Mouse (Mus musculus): ENCODE results near the gene Sept1. TPM values are rescaled to one million over a fixed set of nuclear protein-coding genes. Genes with fewer than 3 reads are reported as not detected.
A peak's percentile ranks its signal among the peaks of the same experiment; 100 is the strongest.

The Sept1 gene
- total and polyA plus RNA-seq, 3 experiments = 30.6 to 116 TPM; not detected in 1

DNA sequence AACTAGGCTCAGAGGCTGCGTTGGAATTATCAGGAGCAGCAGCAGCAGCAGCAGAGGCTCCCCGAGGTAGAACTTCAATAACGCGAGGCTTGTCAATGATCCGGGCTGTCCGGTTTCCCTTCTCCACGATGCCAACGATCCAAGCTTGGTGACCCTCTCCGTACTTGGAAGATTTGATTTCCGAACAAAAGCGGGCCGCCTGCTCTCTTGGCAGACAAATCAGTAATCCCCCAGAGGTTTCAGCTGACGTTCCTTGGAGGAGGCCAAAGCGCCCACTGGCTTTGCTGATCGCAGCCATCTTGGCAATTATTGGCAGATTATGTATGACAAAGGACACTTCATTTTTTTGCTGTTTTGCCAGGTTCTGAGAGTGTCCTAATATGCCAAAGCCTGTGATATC lies 39.6 kb upstream of the Sept1 start:
- peak overlapping the region; percentile 95 for H3K9ac ChIP-seq (ENCODE audit: control insufficient read depth, low read depth, low read length, poor library complexity, severe bottlenecking)
- no peaks in the 10 kb centered on the region for H3K9me3 ChIP-seq (replicated peaks; ENCODE audit: insufficient read depth, low read length)
- peaks cover 23% of the 10 kb centered on the region for H3K79me2 ChIP-seq (ENCODE audit: control insufficient read depth, insufficient read depth, low read length, poor library complexity)
- no peaks in the 10 kb centered on the region for H3K27me3 ChIP-seq (ENCODE audit: control insufficient read depth in 1 of 2, insufficient read depth in 2 of 2, low read length in 2 of 2)
- H3K36me3 ChIP-seq (ENCODE audit: control insufficient read depth in 1 of 2, insufficient read depth in 2 of 2, low read length in 2 of 2) = peaks cover 0 to 24% of the 10 kb centered on the region in 2 experiments; a peak in 3 of 4 replicates
- H3K4me3 ChIP-seq (ENCODE audit: control insufficient read depth in 1 of 2, insufficient read depth in 1 of 2, low read depth in 2 of 2, low read length in 2 of 2) = peak overlapping the region; percentile 83 to 87
- H3K4me1 ChIP-seq (ENCODE audit: control insufficient read depth in 1 of 2, insufficient read depth in 2 of 2, low read length in 2 of 2) = peaks cover 3 to 15% of the 10 kb centered on the region in 2 experiments; a peak in 3 of 4 replicates
- DNase-seq (ENCODE audit: low read depth, low spot score) = no peak
- no peak overlapping the region for H3K27ac ChIP-seq (ENCODE audit: control insufficient read depth, low read depth, low read length)
- TF ChIP-seq MXI1 (IDR thresholded peaks at IDR 0.05; ENCODE audit: low read depth, low read length) (no peak), ZMIZ1 (IDR thresholded peaks at IDR 0.05; ENCODE audit: low read depth, low read length) (no peak), ELF1 (IDR thresholded peaks at IDR 0.05; ENCODE audit: low read depth, low read length) (no peak), ZNF384 (IDR thresholded peaks at IDR 0.05; ENCODE audit: low read depth, low read length) (no peak; the same call in 1 of the 2 replicates), UBTF (IDR thresholded peaks at IDR 0.05; ENCODE audit: borderline replicate concordance, insufficient read depth, low read depth, low read length) (no peak), POLR2AphosphoS2 (IDR thresholded peaks at IDR 0.05; ENCODE audit: low read length) (no peak), USF2 (IDR thresholded peaks at IDR 0.05; ENCODE audit: borderline replicate concordance in 1 of 2, insufficient read depth in 1 of 2, low read depth in 1 of 2, low read length in 2 of 2) (no peak), KAT2A (conservative IDR thresholded peaks at IDR 0.05; ENCODE audit: low read depth, low read length) (no peak), ETS1 (IDR thresholded peaks at IDR 0.05; ENCODE audit: low read depth, low read length) (no peak), MYB (IDR thresholded peaks at IDR 0.05; ENCODE audit: low read depth, low read length) (no peak), CTCF (IDR thresholded peaks at IDR 0.05 in 2 of 3, conservative IDR thresholded peaks at IDR 0.05 in 1 of 3; ENCODE audit: control insufficient read depth in 1 of 3, insufficient read depth in 1 of 3, low read depth in 2 of 3, low read length in 3 of 3, poor library complexity in 1 of 3, severe bottlenecking in 1 of 3) (no peak), TAL1 (IDR thresholded peaks at IDR 0.05; ENCODE audit: low read length) (no peak), USF1 (IDR thresholded peaks at IDR 0.05; ENCODE audit: low read depth, low read length) (no peak), RCOR1 (IDR thresholded peaks at IDR 0.05; ENCODE audit: low read depth, low read length) (no peak), RAD21 (IDR thresholded peaks at IDR 0.05; ENCODE audit: low read depth, low read length) (no peak), BHLHE40 (IDR thresholded peaks at IDR 0.05; ENCODE audit: borderline replicate concordance, low read depth, low read length) (no peak)

DNA sequence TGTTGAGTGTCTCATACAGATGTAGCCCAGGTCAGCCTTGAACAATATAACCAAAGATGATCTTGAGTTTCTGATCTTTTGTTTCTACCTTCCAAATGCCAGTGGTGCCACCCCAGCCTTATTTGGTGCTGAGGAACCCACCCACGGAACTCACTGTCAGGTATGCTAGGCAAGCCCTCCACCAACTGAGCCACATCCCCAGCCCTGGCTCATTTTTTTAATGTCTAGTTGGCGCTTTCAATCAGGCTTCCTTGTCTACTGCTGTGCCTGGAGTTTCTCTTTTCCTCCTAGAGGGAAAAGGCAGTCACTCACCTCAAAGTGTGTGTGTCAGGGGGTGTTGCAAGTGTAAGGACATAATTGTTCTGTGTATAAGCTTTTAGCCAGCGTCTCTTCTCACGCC lies 38.2 kb upstream of the Sept1 start:
- H3K9me3 ChIP-seq (replicated peaks; ENCODE audit: insufficient read depth, low read length) = no peaks in the 10 kb centered on the region
- TF ChIP-seq POLR2AphosphoS2 (IDR thresholded peaks at IDR 0.05; ENCODE audit: low read length) = peak; percentile 21; the same call in 1 of the 2 replicates
- no peak for TF ChIP-seq JUND (IDR thresholded peaks at IDR 0.05; ENCODE audit: low read depth, low read length)
- TF ChIP-seq POLR2A (IDR thresholded peaks at IDR 0.05; ENCODE audit: control insufficient read depth in 1 of 2, insufficient read depth in 1 of 2, low read depth in 1 of 2, low read length in 2 of 2, poor library complexity in 1 of 2) = peak in 1 of 2 experiments; percentile 12; a peak in 1 of 4 replicates
- H3K4me3 ChIP-seq (ENCODE audit: control insufficient read depth in 1 of 2, insufficient read depth in 1 of 2, low read depth in 2 of 2, low read length in 2 of 2) = no peak overlapping the region
- H3K36me3 ChIP-seq (ENCODE audit: control insufficient read depth in 1 of 2, insufficient read depth in 2 of 2, low read length in 2 of 2) = peaks cover 0 to 24% of the 10 kb centered on the region in 2 experiments; a peak in 3 of 4 replicates
- H3K27ac ChIP-seq (ENCODE audit: control insufficient read depth, low read depth, low read length) = no peak overlapping the region
- no peak overlapping the region for H3K9ac ChIP-seq (ENCODE audit: control insufficient read depth, low read depth, low read length, poor library complexity, severe bottlenecking)
- no peaks in the 10 kb centered on the region for H3K27me3 ChIP-seq (ENCODE audit: control insufficient read depth in 1 of 2, insufficient read depth in 2 of 2, low read length in 2 of 2)
- H3K79me2 ChIP-seq (ENCODE audit: control insufficient read depth, insufficient read depth, low read length, poor library complexity) = peaks cover 23% of the 10 kb centered on the region
- H3K4me1 ChIP-seq (ENCODE audit: control insufficient read depth in 1 of 2, insufficient read depth in 2 of 2, low read length in 2 of 2) = peaks cover 3 to 15% of the 10 kb centered on the region in 2 experiments; a peak in 3 of 4 replicates
- DNase-seq (ENCODE audit: low read depth, low spot score) = no peak

All from MEL (cell line).